Mouse (Mus musculus) stomach, postnatal 0 days (tissue): ENCODE data around the gene Cactin.

Experiments
- CTCF ChIP-seq: IDR thresholded peaks from 2 replicates; pipeline ENCODE4 v1.5.1; 2016; ENCODE audit warnings: antibody characterized with exemption, low read depth, mild to moderate bottlenecking, moderate library complexity
- EP300 ChIP-seq: optimal IDR thresholded peaks from 2 replicates; pipeline ENCODE3; 2016; ENCODE audit warnings: antibody characterized with exemption

GRCm38 (mm10) chr10:81363436-81364346, 42.8 kb downstream of the Cactin start:
- TF ChIP-seq EP300 (no peak), CTCF (no peak)
